17 mouse cellular contexts compared by ENCODE assay signal in the genomic region with DNA sequence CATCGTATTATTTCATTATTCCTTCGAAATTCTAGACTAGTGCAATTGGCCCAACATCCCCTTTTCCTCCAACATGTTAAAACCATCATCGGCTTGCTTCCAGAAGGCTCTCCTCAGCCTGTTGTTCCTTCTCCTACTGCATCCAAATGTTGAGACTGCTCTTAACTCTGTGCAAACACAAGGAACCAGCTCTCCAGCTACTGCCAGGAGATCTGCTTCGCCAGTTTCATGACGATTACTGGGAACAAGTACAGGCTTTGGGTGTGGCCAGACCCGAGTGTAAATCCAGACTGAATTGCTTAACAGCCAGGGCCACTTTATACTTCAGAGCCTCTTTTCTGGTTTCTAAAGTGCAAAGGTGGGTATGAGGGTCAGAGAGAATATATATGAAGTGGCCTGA.
A peak's percentile ranks its signal among the peaks of the same experiment; 100 is the strongest.
DNase-seq lines count a peak whose midpoint lies in the region; ATAC-seq lines count a peak whose summit lies in the region.
"Had no signal": no experiment of that assay in that cellular context is flagged by ENCODE, and none has a peak within 500 bp of the region (broad histone marks: within the 10 kb centered on the region; RNA-seq: fewer than 3 reads in every experiment).

No protein-coding gene starts in this region.

- no peak overlapping the region for H3K4me3 ChIP-seq in liver, embryonic 11.5 days (ENCODE audit: low read depth, low read length)
- H3K4me3 ChIP-seq: hindbrain, embryonic 15.5 days; midbrain, embryonic 10.5 days; neural tube, embryonic 12.5 days had no signal

- no peak overlapping the region for H3K9ac ChIP-seq in liver, embryonic 11.5 days (ENCODE audit: low read depth, low read length)
- H3K9ac ChIP-seq: hindbrain, embryonic 15.5 days; liver, embryonic 14.5 days; neural tube, embryonic 12.5 days had no signal

- H3K27me3 ChIP-seq in liver, embryonic 11.5 days (replicated peaks; ENCODE audit: control insufficient read depth, insufficient read depth, low read length): no peaks in the 10 kb centered on the region
- H3K27me3 ChIP-seq: hindbrain, embryonic 15.5 days; neural tube, embryonic 12.5 days had no signal

- peak; percentile 8 for DNase-seq in layer of hippocampus, adult 9-10 months (ENCODE audit: low spot score)
- no peak for DNase-seq in layer of hippocampus, postnatal 14 days (ENCODE audit: low spot score in 2 of 2)
- peak; percentile 34 for DNase-seq in gastrocnemius, postnatal 14 days
- DNase-seq in heart, postnatal 4 days: peak; percentile 29
- peak; percentile 28 for DNase-seq in lung, postnatal 14 days
- no peak for DNase-seq in liver, embryonic 11.5 days (ENCODE audit: low spot score)
- no peak for DNase-seq in cerebellum, adult 9-10 months
- DNase-seq: adrenal gland, postnatal 10 days; cerebellum, adult 11-12 months; embryo, embryonic 11 days; thymus, postnatal 14 days had no signal

- ATAC-seq in liver, embryonic 11.5 days (replicated peaks; ENCODE audit: low FRiP score): no peak
- ATAC-seq: CD4-positive, CD25-positive, alpha-beta regulatory T cell, adult 4 months had no signal

- no peaks in the 10 kb centered on the region for H3K4me1 ChIP-seq in liver, embryonic 11.5 days (replicated peaks; ENCODE audit: control insufficient read depth, insufficient read depth, low read length)

- H3K27ac ChIP-seq in liver, embryonic 11.5 days (ENCODE audit: low read depth, low read length): no peak overlapping the region
- H3K27ac ChIP-seq: kidney, postnatal 0 days; liver, embryonic 14.5 days; midbrain, embryonic 10.5 days; neural tube, embryonic 12.5 days had no signal

- intact Hi-C loops in gastrocnemius, postnatal 14 days (cut with DNase I; ENCODE audit: low total_unique reads): no loop called here

- WGBS in liver, embryonic 11.5 days: 77% methylated on average over 6 of the region's 6 CpGs

- no peaks in the 10 kb centered on the region for H3K9me3 ChIP-seq in liver, embryonic 11.5 days (ENCODE audit: control insufficient read depth, low read length)
- H3K9me3 ChIP-seq: hindbrain, embryonic 15.5 days; midbrain, embryonic 10.5 days; neural tube, embryonic 12.5 days had no signal

- no peak overlapping the region for H3K4me2 ChIP-seq in liver, embryonic 11.5 days
- H3K4me2 ChIP-seq: hindbrain, embryonic 15.5 days; neural tube, embryonic 12.5 days had no signal

- peaks cover 3% of the 10 kb centered on the region; the same call in 1 of the 2 replicates for H3K36me3 ChIP-seq in liver, embryonic 11.5 days (ENCODE audit: control insufficient read depth, insufficient read depth, low read length)

Comparison
In these comparisons a context has a peak if more than half of its experiments do, and no peak if none do; other contexts are left out.
1. DNase-seq: peak in layer of hippocampus, adult 9-10 months (single experiment), gastrocnemius, postnatal 14 days (single experiment), heart, postnatal 4 days (single experiment) and lung, postnatal 14 days (single experiment); none in layer of hippocampus, postnatal 14 days (0 of 2), liver, embryonic 11.5 days (single experiment) and cerebellum, adult 9-10 months (single experiment).